Mouse (Mus musculus): ENCODE measurements around the gene Cdip1.

GRCm38 (mm10) chr16:4763276-4763675 lies 26.8 kb downstream of the Cdip1 start:
- TF ChIP-seq CTCF (conservative IDR thresholded peaks at IDR 0.05; ENCODE audit: low read length): peak; percentile 37
- TF ChIP-seq POU5F1 (IDR thresholded peaks at IDR 0.05; ENCODE audit: borderline replicate concordance, low read length): no peak

All from E14TG2a.4 (cell line).